In the genomic region with DNA sequence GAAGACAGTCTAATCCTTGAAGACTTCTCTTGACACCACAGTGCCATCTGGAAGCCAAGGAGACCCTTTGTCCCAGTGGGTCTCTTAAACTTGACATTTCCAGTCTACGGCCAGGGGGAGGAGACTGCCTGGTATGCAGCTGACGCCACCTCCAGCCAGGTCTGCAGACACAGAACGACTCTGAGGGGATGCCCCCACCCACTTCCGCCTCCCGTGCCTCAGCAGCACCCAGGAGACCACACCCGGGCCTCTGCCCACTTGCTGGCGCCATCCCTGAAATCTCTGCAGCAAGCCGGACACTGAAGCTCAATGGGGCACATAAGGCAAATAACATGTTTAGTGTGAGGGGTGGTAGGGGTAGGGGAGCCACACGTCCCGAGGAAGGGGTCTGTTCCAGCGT, we compare ENCODE assay signal across 14 mouse cellular contexts.
"Had no signal": no experiment of that assay in that cellular context is flagged by ENCODE, and none has a peak within 500 bp of the region (broad histone marks: within the 10 kb centered on the region; RNA-seq: fewer than 3 reads in every experiment).

No protein-coding gene starts in this region.

- H3K4me1 ChIP-seq: kidney, embryonic 15.5 days; liver, embryonic 13.5 days; midbrain, embryonic 12.5 days; midbrain, embryonic 15.5 days; neural tube, embryonic 13.5 days had no signal

- H3K36me3 ChIP-seq: liver, embryonic 13.5 days had no signal

- H3K4me2 ChIP-seq: kidney, embryonic 15.5 days; liver, embryonic 13.5 days; midbrain, embryonic 12.5 days; midbrain, embryonic 15.5 days; neural tube, embryonic 13.5 days had no signal

- DNase-seq: kidney, postnatal 10 days; kidney, postnatal 36 days; liver, embryonic 13.5 days; lung, adult 2 months; lung, postnatal 14 days; lung, postnatal 4 days; retina, postnatal 1 day; thymus, adult 18-20 months; thymus, postnatal 36 days had no signal

- H3K9ac ChIP-seq: kidney, embryonic 15.5 days; liver, embryonic 13.5 days; midbrain, embryonic 12.5 days; midbrain, embryonic 15.5 days; neural tube, embryonic 13.5 days had no signal

- H3K27me3 ChIP-seq: kidney, embryonic 15.5 days; liver, embryonic 13.5 days; midbrain, embryonic 12.5 days; midbrain, embryonic 15.5 days; neural tube, embryonic 13.5 days had no signal

- H3K27ac ChIP-seq: kidney, embryonic 15.5 days; liver, embryonic 13.5 days; midbrain, embryonic 12.5 days; midbrain, embryonic 15.5 days; neural tube, embryonic 13.5 days had no signal

- H3K9me3 ChIP-seq: kidney, embryonic 15.5 days; liver, embryonic 13.5 days; midbrain, embryonic 12.5 days; midbrain, embryonic 15.5 days; neural tube, embryonic 13.5 days had no signal

- ATAC-seq: midbrain, embryonic 15.5 days had no signal

- H3K4me3 ChIP-seq: kidney, embryonic 15.5 days; liver, embryonic 13.5 days; midbrain, embryonic 12.5 days; midbrain, embryonic 15.5 days; myocyte; neural tube, embryonic 13.5 days had no signal
